Mouse (Mus musculus) hindbrain, embryonic 11.5 days (tissue): ENCODE measurements around the gene Pou6f1. TPM values are rescaled to one million over a fixed set of nuclear protein-coding genes. Genes with fewer than 3 reads are reported as not detected.
"Not testable (repeated sequence)": the region's sequence is repeated elsewhere in the genome, so short reads cannot be mapped to it uniquely, and the experiment has no call there.

Experiments
- ATAC-seq: fragments of 200-750 bp; cut with Nextera tagmentation; 2 replicates; pipeline ENCODE4 v1.8.0; 2017; ENCODE audit warnings: mild to moderate bottlenecking, moderate TSS enrichment, moderate library complexity; ENCODE audit not compliant: low FRiP score
- DNase-seq: peaks from one replicate; pipeline ENCODE4 v3.0.0-alpha.2; 2015; ENCODE audit warnings: low spot score
- H3K27ac ChIP-seq: fragments of 300-500 bp; sonication (generic); 2 replicates; pipeline ENCODE4 v1.5.1; 2014; ENCODE audit warnings: mild to moderate bottlenecking, low read depth, low read length
- H3K27me3 ChIP-seq: fragments of 300-500 bp; sonication (generic); 2 replicates; pipeline ENCODE4 v1.6.1; 2014; ENCODE audit warnings: mild to moderate bottlenecking, low read length, moderate library complexity, mixed read lengths; ENCODE audit not compliant: control insufficient read depth, insufficient read depth
- H3K36me3 ChIP-seq: fragments of 300-500 bp; sonication (generic); 2 replicates; pipeline ENCODE4 v1.6.1; 2014; ENCODE audit warnings: mild to moderate bottlenecking, low read length, moderate library complexity, mixed read lengths; ENCODE audit not compliant: control insufficient read depth, insufficient read depth
- H3K4me1 ChIP-seq: fragments of 300-500 bp; sonication (generic); replicated peaks from 2 replicates; pipeline ENCODE4 v1.6.1; 2014; ENCODE audit warnings: low read length, mixed read lengths; ENCODE audit not compliant: control insufficient read depth, insufficient read depth
- H3K4me2 ChIP-seq: fragments of 300-500 bp; sonication (generic); replicated peaks from 2 replicates; pipeline ENCODE4 v1.6.1; 2014; ENCODE audit warnings: mild to moderate bottlenecking, low read depth, low read length
- H3K4me3 ChIP-seq: fragments of 300-500 bp; sonication (generic); 2 replicates; pipeline ENCODE4 v1.5.1; 2014; ENCODE audit warnings: low read depth, low read length
- H3K9ac ChIP-seq: fragments of 300-500 bp; sonication (generic); 2 replicates; pipeline ENCODE4 v1.6.1; 2014; ENCODE audit warnings: low read depth, low read length
- H3K9me3 ChIP-seq: fragments of 300-500 bp; sonication (generic); 2 replicates; pipeline ENCODE4 v1.6.1; 2016; ENCODE audit warnings: low read length; ENCODE audit not compliant: control insufficient read depth
- WGBS: fragments of 180-500 bp; shearing (Covaris S2); extraction: QIAGEN DNeasy Blood & Tissue Kit; methylation state at CpG from one replicate; pipeline ENCODE4 v1.1.7; 2014; 5-methylcytosine and 5-hydroxymethylcytosine counted together
- polyA plus RNA-seq: library from polyadenylated mRNA; unstranded; fragments of >200 nt; fragmentation: Nextera tagmentation; extraction: Ambion mirVana; gene quantifications from 2 replicates; pipeline ENCODE4 v1.2.1, GENCODE M21; 2014

Pou6f1 gene
- polyA plus RNA-seq, 1 experiment from 2014 or later = 15.7 TPM

DNA sequence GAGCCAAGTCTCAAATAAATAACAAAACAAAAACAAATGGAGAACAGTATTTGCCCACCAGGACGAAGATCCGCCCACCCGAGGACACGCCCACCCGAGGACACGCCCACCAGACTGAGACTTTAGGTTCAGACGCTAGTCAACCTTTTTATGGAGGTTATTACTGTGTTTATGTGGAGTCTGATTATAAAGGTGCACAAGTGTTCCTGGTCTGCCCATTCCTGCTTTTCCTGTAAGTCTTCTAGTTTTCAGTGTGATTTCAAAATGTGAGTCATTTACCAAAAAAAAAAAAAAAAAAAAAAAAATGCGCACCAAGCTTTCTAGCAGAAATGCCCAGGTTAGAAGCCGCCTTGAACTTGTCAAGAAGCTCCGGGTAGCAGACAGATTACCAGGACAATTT, 27.5 kb upstream of the Pou6f1 start:
- Histone ChIP-seq H3K4me3 (no peak overlapping the region), H3K27me3 (no peaks in the 10 kb centered on the region), H3K27ac (no peak overlapping the region), H3K9ac (no peak overlapping the region), H3K9me3 (no peaks in the 10 kb centered on the region), H3K4me1 (no peaks in the 10 kb centered on the region), H3K36me3 (no peaks in the 10 kb centered on the region), H3K4me2 (no peak overlapping the region)
- ATAC-seq (no peak), DNase-seq (peak; percentile 29)
- WGBS = 21% methylated on average over 10 of the region's 10 CpGs

DNA sequence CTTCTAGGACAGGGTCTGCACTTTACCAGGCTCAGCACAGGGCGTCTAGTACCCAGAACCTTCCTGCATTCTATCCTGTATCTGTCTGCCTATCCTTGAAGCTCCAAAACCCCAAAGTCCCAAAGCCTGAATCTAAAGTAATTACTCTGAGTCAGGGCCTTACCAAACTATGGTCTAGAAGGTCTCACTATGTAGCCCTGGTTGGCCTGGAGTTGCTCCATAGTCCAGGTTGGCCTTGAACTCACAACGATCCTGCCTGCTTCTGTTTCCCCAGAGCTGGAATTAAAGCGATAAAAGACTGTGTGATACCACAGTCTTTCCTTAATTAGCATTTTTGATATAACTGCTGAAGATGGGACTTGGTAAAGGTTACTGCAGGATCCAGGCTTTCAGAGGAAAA, 24.7 kb upstream of the Pou6f1 start:
- H3K36me3 ChIP-seq = no peaks in the 10 kb centered on the region; the same call in 1 of the 2 replicates
- H3K9me3 ChIP-seq = no peaks in the 10 kb centered on the region
- H3K4me3 ChIP-seq = no peak overlapping the region
- ATAC-seq (no peak), DNase-seq (no peak)
- 87% methylated on average over 3 of the region's 3 CpGs for WGBS
- no peaks in the 10 kb centered on the region for H3K27me3 ChIP-seq
- no peak overlapping the region for H3K27ac ChIP-seq
- H3K4me2 ChIP-seq = no peak overlapping the region
- no peaks in the 10 kb centered on the region for H3K4me1 ChIP-seq
- no peak overlapping the region for H3K9ac ChIP-seq

- ATAC-seq = no peak
Observed at GRCm38 (mm10) chr15:100623754-100624153, 24.0 kb upstream of the Pou6f1 start.

DNA sequence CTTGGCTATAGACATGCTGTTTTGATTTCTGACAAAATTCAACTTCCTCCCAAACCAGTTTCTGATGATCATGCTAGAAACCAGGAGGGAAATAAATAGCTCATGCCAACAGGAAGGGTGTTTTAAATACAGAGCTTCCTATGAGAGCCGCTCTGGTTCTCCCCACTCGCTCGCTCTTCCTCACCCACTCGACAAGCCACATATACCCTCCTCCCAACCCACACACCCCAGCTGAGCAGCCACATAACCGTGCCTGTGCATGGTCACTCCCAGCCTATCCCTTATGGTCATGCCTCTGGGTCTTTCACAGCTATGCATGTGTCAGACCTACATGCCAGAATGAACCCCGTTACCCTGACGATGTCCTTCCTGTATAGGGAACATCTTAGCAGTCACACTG, 22.4 kb upstream of the Pou6f1 start:
- WGBS = 86% methylated on average over 7 of the region's 7 CpGs
- no peak overlapping the region for H3K27ac ChIP-seq

More at GRCm38 (mm10) chr15:100623754-100624153, 24.0 kb upstream of the Pou6f1 start:
- Histone ChIP-seq H3K36me3 (no peaks in the 10 kb centered on the region; the same call in 1 of the 2 replicates), H3K27me3 (no peaks in the 10 kb centered on the region), H3K9me3 (no peaks in the 10 kb centered on the region), H3K4me1 (no peaks in the 10 kb centered on the region), H3K27ac (no peak overlapping the region), H3K9ac (no peak overlapping the region), H3K4me3 (no peak overlapping the region), H3K4me2 (no peak overlapping the region)
- DNase-seq = no peak
- WGBS = 90% methylated on average over 9 of the region's 9 CpGs

DNA sequence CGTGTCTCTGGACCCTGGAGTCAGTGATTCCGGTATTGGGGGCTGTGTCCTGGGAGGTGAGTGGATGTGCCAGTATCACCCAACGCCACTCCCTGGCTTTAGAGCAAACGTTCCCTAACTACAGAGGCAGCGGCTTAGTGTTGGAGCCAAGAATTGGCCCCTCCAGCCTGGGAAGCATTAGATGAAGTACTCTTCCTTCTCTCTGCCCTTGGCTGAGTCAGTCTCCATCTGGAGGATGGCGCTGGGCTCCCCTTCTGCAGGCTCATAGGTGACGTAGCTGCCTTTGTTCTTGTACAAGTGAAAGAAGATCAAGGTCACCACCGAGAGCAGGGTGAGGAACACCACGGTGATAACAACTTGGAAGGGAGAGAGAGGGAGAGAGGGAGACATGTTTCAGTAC, 21.9 kb upstream of the Pou6f1 start:
- not testable (repeated sequence) for ATAC-seq, H3K9me3 ChIP-seq, DNase-seq, H3K4me3 ChIP-seq, H3K27ac ChIP-seq, H3K36me3 ChIP-seq, H3K27me3 ChIP-seq, H3K9ac ChIP-seq, H3K4me2 ChIP-seq, H3K4me1 ChIP-seq
- 82% methylated on average over 9 of the region's 9 CpGs for WGBS

More for the DNA sequence above, 22.4 kb upstream of the Pou6f1 start:
- H3K4me1 ChIP-seq = no peaks in the 10 kb centered on the region
- H3K9me3 ChIP-seq = no peaks in the 10 kb centered on the region
- H3K36me3 ChIP-seq = peaks cover 3% of the 10 kb centered on the region
- no peaks in the 10 kb centered on the region for H3K27me3 ChIP-seq
- no peak overlapping the region for H3K4me3 ChIP-seq
- no peak overlapping the region for H3K4me2 ChIP-seq
- ATAC-seq = no peak
- H3K9ac ChIP-seq = no peak overlapping the region
- no peak for DNase-seq

- Histone ChIP-seq H3K4me3 (no peak overlapping the region), H3K36me3 (peaks cover 3% of the 10 kb centered on the region), H3K4me1 (no peaks in the 10 kb centered on the region), H3K9ac (no peak overlapping the region), H3K4me2 (no peak overlapping the region), H3K27ac (no peak overlapping the region), H3K27me3 (no peaks in the 10 kb centered on the region), H3K9me3 (no peaks in the 10 kb centered on the region)
- 91% methylated on average over 7 of the region's 7 CpGs for WGBS
- no peak for ATAC-seq
- DNase-seq = no peak
Observed at GRCm38 (mm10) chr15:100619200-100619599, 19.4 kb upstream of the Pou6f1 start.

- Histone ChIP-seq H3K9me3 (no peaks in the 10 kb centered on the region), H3K4me2 (peak overlapping the region; percentile 84), H3K4me1 (no peaks in the 10 kb centered on the region; the same call in 1 of the 2 replicates), H3K27ac (peak overlapping the region; percentile 97), H3K36me3 (peaks cover 3% of the 10 kb centered on the region), H3K27me3 (no peaks in the 10 kb centered on the region), H3K4me3 (peak overlapping the region; percentile 92), H3K9ac (peak overlapping the region; percentile 88)
- ATAC-seq (peak; percentile 34), DNase-seq (no peak)
- WGBS = 2% methylated on average over 19 of the region's 19 CpGs
Observed at GRCm38 (mm10) chr15:100616221-100616620, 16.4 kb upstream of the Pou6f1 start.

GRCm38 (mm10) chr15:100615825-100616220, 16.0 kb upstream of the Pou6f1 start:
- Histone ChIP-seq H3K9ac (peak overlapping the region; percentile 88), H3K27me3 (no peaks in the 10 kb centered on the region), H3K4me2 (peak overlapping the region; percentile 84), H3K9me3 (no peaks in the 10 kb centered on the region), H3K4me3 (peak overlapping the region; percentile 92), H3K4me1 (no peaks in the 10 kb centered on the region; the same call in 1 of the 2 replicates), H3K27ac (peak overlapping the region; percentile 97), H3K36me3 (peaks cover 3% of the 10 kb centered on the region)
- under 1% methylated on average over 28 of the region's 43 CpGs for WGBS
- ATAC-seq (peak; percentile 90), DNase-seq (peak; percentile 93)

DNA sequence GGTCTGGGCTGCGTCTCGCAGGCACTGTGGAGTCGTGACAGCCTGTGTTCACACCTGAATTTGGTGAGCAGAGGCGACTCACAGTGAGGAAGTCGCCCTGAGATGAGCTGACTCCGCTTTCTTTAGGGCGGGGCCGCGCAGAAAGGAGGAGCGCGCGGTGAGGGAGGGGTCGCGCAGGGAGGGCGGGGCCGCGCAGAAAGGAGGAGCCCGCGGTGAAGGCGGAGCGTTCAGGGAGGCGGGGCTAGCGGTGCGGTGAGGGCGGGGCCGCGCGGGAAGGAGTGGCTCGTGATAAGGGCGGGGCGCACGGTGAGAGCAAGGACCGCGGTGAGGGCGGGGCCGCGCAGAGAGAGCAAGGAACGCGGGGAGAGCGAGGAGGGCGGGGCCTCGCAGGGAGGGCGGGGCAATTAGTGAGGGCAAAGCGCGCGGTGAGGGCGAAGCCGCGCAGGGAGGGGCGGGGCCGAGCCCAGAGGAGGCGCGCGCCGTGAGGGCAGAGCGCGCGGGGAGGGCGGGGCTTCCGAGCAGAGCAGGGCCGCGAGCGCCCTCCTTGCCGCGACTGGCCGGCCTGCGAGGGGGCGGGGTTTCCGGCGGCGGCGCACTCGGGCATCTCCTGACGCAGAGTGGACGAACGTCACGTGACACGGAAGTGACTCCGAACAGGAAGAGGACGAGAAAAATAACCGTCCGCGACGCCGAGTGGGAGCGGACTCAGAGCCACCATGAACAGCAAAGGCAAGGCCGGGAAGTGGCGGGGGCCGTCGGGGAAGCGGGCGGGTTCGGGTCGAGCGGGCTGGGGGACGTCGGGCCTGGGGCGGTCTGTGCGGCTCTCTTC, 15.4 kb upstream of the Pou6f1 start, which contains the start of gene Dazap2:
Dazap2 (plus strand) TSS at position 354 of the 829 bp plus-strand sequence.
- Histone ChIP-seq H3K9me3 (no peaks in the 10 kb centered on the region), H3K27ac (peak within 1 kb of the TSS; percentile 97), H3K4me1 (no peaks in the 10 kb centered on the region; the same call in 1 of the 2 replicates), H3K36me3 (peaks cover 3% of the 10 kb centered on the region), H3K27me3 (no peaks in the 10 kb centered on the region), H3K9ac (peak within 1 kb of the TSS; percentile 88), H3K4me3 (peak within 1 kb of the TSS; percentile 92), H3K4me2 (peak within 1 kb of the TSS; percentile 84)
- ATAC-seq (peak; percentile 90), DNase-seq (peak; percentile 98)
- WGBS = under 1% methylated on average over 62 of the region's 99 CpGs
